Mouse (Mus musculus) ES-E14 (cell line): Measurements from ENCODE around the gene Klhdc8a. TPM values are rescaled to one million over a fixed set of nuclear protein-coding genes. Genes with fewer than 3 reads are reported as not detected.

Experiments used
- DNase-seq: peaks from one replicate; pipeline ENCODE4 v3.0.0-alpha.2; 2013; ENCODE audit warnings: low read depth, low spot score
- H3K27ac ChIP-seq: 2 replicates; pipeline ENCODE4 v1.5.1; 2012; ENCODE audit warnings: low read depth, mild to moderate bottlenecking, low read length, moderate library complexity, mixed read lengths; ENCODE audit not compliant: poor library complexity, insufficient read depth, severe bottlenecking
- H3K36me3 ChIP-seq: 2 replicates; pipeline ENCODE4 v1.6.1; 2012; ENCODE audit warnings: mild to moderate bottlenecking, low read length, moderate library complexity, mixed read lengths; ENCODE audit not compliant: control insufficient read depth, poor library complexity, insufficient read depth, severe bottlenecking
- H3K4me1 ChIP-seq, 2 experiments: fragments of 150-350 bp in 1 of 2; sonication (generic) in 1 of 2; 2 replicates each; pipeline ENCODE4 v1.6.1; 2012; ENCODE audit warnings: low read length in 2 of 2, mild to moderate bottlenecking in 1 of 2, mixed read lengths in 1 of 2; ENCODE audit not compliant: control insufficient read depth in 2 of 2, insufficient read depth in 2 of 2, poor library complexity in 1 of 2
- H3K4me3 ChIP-seq, 2 experiments: fragments of 150-350 bp in 1 of 2; sonication (generic) in 1 of 2; 2 replicates each; pipeline ENCODE4 v1.5.1; 2012; ENCODE audit warnings: low read length in 2 of 2, low read depth in 1 of 2, mild to moderate bottlenecking in 1 of 2, mixed read lengths in 1 of 2; ENCODE audit not compliant: insufficient read depth in 1 of 2, poor library complexity in 1 of 2, severe bottlenecking in 1 of 2
- H3K9ac ChIP-seq: 2 replicates; pipeline ENCODE4 v1.6.1; 2012; ENCODE audit warnings: low read depth, mild to moderate bottlenecking, low read length, mixed read lengths; ENCODE audit not compliant: poor library complexity, insufficient read depth, severe bottlenecking
- H3K9me3 ChIP-seq: fragments of 150-350 bp; sonication (generic); 2 replicates; pipeline ENCODE4 v1.6.1; 2012; ENCODE audit warnings: low read depth, mild to moderate bottlenecking, low read length; ENCODE audit not compliant: control insufficient read depth, insufficient read depth
- CHD2 ChIP-seq: IDR thresholded peaks from 2 replicates; pipeline ENCODE4 v1.6.1; 2014; ENCODE audit warnings: mild to moderate bottlenecking, low read depth, low read length, inconsistent platforms
- HCFC1 ChIP-seq: IDR thresholded peaks from 2 replicates; pipeline ENCODE4 v1.6.1; 2012; ENCODE audit warnings: low read length, inconsistent platforms, borderline replicate concordance; ENCODE audit not compliant: insufficient read depth
- MAFK ChIP-seq: IDR thresholded peaks from 2 replicates; pipeline ENCODE4 v1.6.1; 2014; ENCODE audit warnings: mild to moderate bottlenecking, low read depth, low read length, inconsistent platforms; ENCODE audit not compliant: insufficient read depth
- ZC3H11A ChIP-seq: IDR thresholded peaks from 2 replicates; pipeline ENCODE4 v1.6.1; 2012; ENCODE audit warnings: low read depth, mild to moderate bottlenecking, inconsistent platforms, low read length, borderline replicate concordance
- ZNF384 ChIP-seq: IDR thresholded peaks from 2 replicates; pipeline ENCODE4 v1.6.1; 2012; ENCODE audit warnings: low read depth, low read length, inconsistent platforms
- in situ Hi-C, 2 experiments: fragments of 600-800 bp; cut with MboI; formaldehyde crosslinking; loops; one replicate each; pipeline ENCODE4 v1.15.1; 2025; ENCODE audit warnings: low sequenced_read_pairs in 2 of 2, inconsistent platforms in 1 of 2; ENCODE audit not compliant: unreplicated experiment in 2 of 2
- total RNA-seq: library from RNA; depleted of rRNA; stranded (reverse); fragments of 300-350 nt; gene quantifications from 2 replicates; pipeline ENCODE4 v1.2.3, GENCODE M21; 2012

Klhdc8a gene
- total RNA-seq, 1 experiment: 2.8 TPM

GRCm38 (mm10) chr1:132299744-132300143, 1.3 kb downstream of the Klhdc8a start:
- H3K9me3 ChIP-seq: no peaks in the 10 kb centered on the region
- H3K4me3 ChIP-seq: no peak overlapping the region
- H3K27ac ChIP-seq: no peak overlapping the region
- H3K36me3 ChIP-seq: no peaks in the 10 kb centered on the region
- in situ Hi-C loops: no loop called here
- no peak overlapping the region for H3K9ac ChIP-seq
- TF ChIP-seq ZC3H11A (no peak), HCFC1 (no peak), ZNF384 (no peak), CHD2 (no peak), MAFK (no peak)
- DNase-seq: no peak
- peaks cover 0 to 9% of the 10 kb centered on the region in 2 experiments; a peak in 1 of 4 replicates for H3K4me1 ChIP-seq

- Histone ChIP-seq H3K9ac (no peak overlapping the region), H3K36me3 (no peaks in the 10 kb centered on the region), H3K4me3 (no peak overlapping the region), H3K4me1 (peaks cover 2 to 11% of the 10 kb centered on the region in 2 experiments; a peak in 1 of 4 replicates), H3K9me3 (no peaks in the 10 kb centered on the region), H3K27ac (no peak overlapping the region)
- no peak for DNase-seq
- in situ Hi-C loops: no loop called here
- TF ChIP-seq ZC3H11A: no peak
- TF ChIP-seq ZNF384: no peak
- TF ChIP-seq MAFK: no peak
- TF ChIP-seq CHD2: no peak
- TF ChIP-seq HCFC1: no peak
Measured at GRCm38 (mm10) chr1:132301242-132301641, 2.8 kb downstream of the Klhdc8a start.

- H3K4me1 ChIP-seq: peaks cover 2 to 13% of the 10 kb centered on the region in 2 experiments; a peak in 1 of 4 replicates
- TF ChIP-seq CHD2: no peak
- TF ChIP-seq ZC3H11A: no peak
- no peak for TF ChIP-seq MAFK
- no peak for TF ChIP-seq ZNF384
- TF ChIP-seq HCFC1: no peak
- H3K36me3 ChIP-seq: no peaks in the 10 kb centered on the region
- H3K9ac ChIP-seq: no peak overlapping the region
- DNase-seq: no peak
- H3K9me3 ChIP-seq: no peaks in the 10 kb centered on the region
- no peak overlapping the region for H3K4me3 ChIP-seq
- H3K27ac ChIP-seq: no peak overlapping the region
- in situ Hi-C loops: no loop called here
Measured at GRCm38 (mm10) chr1:132302341-132302866, 4.0 kb downstream of the Klhdc8a start.

GRCm38 (mm10) chr1:132304618-132305214, 6.3 kb downstream of the Klhdc8a start:
- TF ChIP-seq CHD2: no peak
- TF ChIP-seq ZNF384: no peak
- no peak for TF ChIP-seq MAFK
- no peak for TF ChIP-seq HCFC1
- TF ChIP-seq ZC3H11A: no peak
- in situ Hi-C loops: loop anchor here in 1 of 2 experiments (5.0 kb wide), 1 partner anchor 53 kb away; no protein-coding TSS in a partner anchor
- peaks cover 2 to 10% of the 10 kb centered on the region in 2 experiments; a peak in 1 of 4 replicates for H3K4me1 ChIP-seq

More at GRCm38 (mm10) chr1:132304618-132305214, 6.3 kb downstream of the Klhdc8a start:
- H3K36me3 ChIP-seq: no peaks in the 10 kb centered on the region
- H3K4me3 ChIP-seq: no peak overlapping the region
- no peak for DNase-seq
- H3K27ac ChIP-seq: no peak overlapping the region
- no peaks in the 10 kb centered on the region for H3K9me3 ChIP-seq
- no peak overlapping the region for H3K9ac ChIP-seq
